Mouse (Mus musculus) left cerebral cortex, adult 8-10 months (tissue): Measurements from ENCODE around the gene Abcc4. TPM values are rescaled to one million over a fixed set of nuclear protein-coding genes. Genes with fewer than 3 reads are reported as not detected.
"Not testable (repeated sequence)": the region's sequence is repeated elsewhere in the genome, so short reads cannot be mapped to it uniquely, and the experiment has no call there.

Experiments
- DNase-seq, 2 experiments: peaks; one replicate each; pipeline ENCODE4 v3.0.0; 2022; ENCODE audit warnings: low spot score in 2 of 2
- total RNA-seq, 4 experiments: library from RNA; stranded (reverse); gene quantifications; 2 replicates each; pipeline ENCODE4 v1.2.4; 2022

The Abcc4 gene
- total RNA-seq, 4 experiments from 2014 or later: 9.7 to 10.8 (median 10.5) TPM

- not testable (repeated sequence) for DNase-seq
Measured at GRCm38 (mm10) chr14:118511715-118512114, 194.3 kb downstream of the Abcc4 start.

- DNase-seq: no peak
Measured at GRCm38 (mm10) chr14:118510793-118511192, 195.2 kb downstream of the Abcc4 start.

GRCm38 (mm10) chr14:118510216-118510615, 195.8 kb downstream of the Abcc4 start:
- DNase-seq: no peak

- DNase-seq: no peak
Measured at GRCm38 (mm10) chr14:118507829-118508228, 198.2 kb downstream of the Abcc4 start.

GRCm38 (mm10) chr14:118506591-118507146, 199.3 kb downstream of the Abcc4 start:
- no peak for DNase-seq

GRCm38 (mm10) chr14:118496767-118497166, 209.3 kb downstream of the Abcc4 start:
- no peak for DNase-seq

- no peak for DNase-seq
Measured at GRCm38 (mm10) chr14:118495458-118495857, 210.6 kb downstream of the Abcc4 start.

GRCm38 (mm10) chr14:118491708-118492107, 214.3 kb downstream of the Abcc4 start:
- no peak for DNase-seq

GRCm38 (mm10) chr14:118491300-118491699, 214.7 kb downstream of the Abcc4 start:
- DNase-seq: no peak

- no peak for DNase-seq
Measured at GRCm38 (mm10) chr14:118490525-118490924, 215.5 kb downstream of the Abcc4 start.

GRCm38 (mm10) chr14:118486349-118486748, 219.7 kb downstream of the Abcc4 start:
- DNase-seq: no peak

GRCm38 (mm10) chr14:118485646-118486045, 220.4 kb downstream of the Abcc4 start:
- no peak for DNase-seq

- DNase-seq: no peak
Measured at GRCm38 (mm10) chr14:118482320-118482719, 223.7 kb downstream of the Abcc4 start.

GRCm38 (mm10) chr14:118481779-118482178, 224.2 kb downstream of the Abcc4 start:
- no peak for DNase-seq

GRCm38 (mm10) chr14:118476329-118476728, 229.7 kb downstream of the Abcc4 start:
- no peak for DNase-seq

- no peak for DNase-seq
Measured at GRCm38 (mm10) chr14:118475100-118475454, 230.9 kb downstream of the Abcc4 start.

GRCm38 (mm10) chr14:118474226-118475099, 231.6 kb downstream of the Abcc4 start:
- DNase-seq: peak in 1 of 2 experiments; percentile 6

GRCm38 (mm10) chr14:118473831-118474193, 232.2 kb downstream of the Abcc4 start:
- DNase-seq: no peak

GRCm38 (mm10) chr14:118473188-118473830, 232.7 kb downstream of the Abcc4 start:
- DNase-seq: peak in 1 of 2 experiments; percentile 5

GRCm38 (mm10) chr14:118465331-118465730, 240.7 kb downstream of the Abcc4 start:
- no peak for DNase-seq

GRCm38 (mm10) chr14:118464401-118464800, 241.6 kb downstream of the Abcc4 start:
- no peak for DNase-seq

GRCm38 (mm10) chr14:118452572-118452971, 253.4 kb downstream of the Abcc4 start:
- DNase-seq: no peak
